Mouse (Mus musculus) large intestine, adult 2 months (tissue): ENCODE data around the gene Ndufs5. TPM values are rescaled to one million over a fixed set of nuclear protein-coding genes. Genes with fewer than 3 reads are reported as not detected.

Experiments used
- DNase-seq: peaks from one replicate; pipeline ENCODE4 v3.0.0-alpha.2; 2012; ENCODE audit warnings: low read depth, low spot score
- WGBS: fragments of 180-500 bp; shearing (Covaris S2); methylation state at CpG from one replicate; pipeline ENCODE4 v1.1.7; 2018; 5-methylcytosine and 5-hydroxymethylcytosine counted together
- polyA plus RNA-seq: library from polyadenylated mRNA; depleted of rRNA; stranded (reverse); fragments of >200 nt; gene quantifications from 2 replicates; pipeline ENCODE4 v1.2.3, GENCODE M21; 2012

Gene Ndufs5
- polyA plus RNA-seq, 1 experiment, result 62.4 TPM

DNA sequence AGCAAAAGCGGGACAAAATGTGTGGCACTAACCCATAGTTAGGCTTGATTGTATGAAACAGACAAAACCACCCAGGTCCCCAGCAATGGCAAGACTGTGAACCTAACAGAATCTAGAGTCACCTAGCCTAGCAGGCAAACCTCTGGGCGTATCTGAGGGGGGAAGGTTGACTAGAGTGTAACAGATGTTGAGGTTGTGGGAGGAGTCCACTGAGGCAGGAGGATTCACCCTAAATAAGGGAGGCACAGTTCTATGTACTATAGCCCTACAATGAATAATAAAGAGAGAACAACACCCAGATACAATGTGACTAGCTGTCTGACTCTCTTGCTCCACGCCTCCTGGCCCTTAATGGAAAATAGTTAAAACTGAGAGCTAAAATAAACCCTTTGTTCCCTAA, 25.9 kb downstream of the Ndufs5 start:
- no peak for DNase-seq
- WGBS, result 83% methylated on average over 3 of the region's 3 CpGs

DNA sequence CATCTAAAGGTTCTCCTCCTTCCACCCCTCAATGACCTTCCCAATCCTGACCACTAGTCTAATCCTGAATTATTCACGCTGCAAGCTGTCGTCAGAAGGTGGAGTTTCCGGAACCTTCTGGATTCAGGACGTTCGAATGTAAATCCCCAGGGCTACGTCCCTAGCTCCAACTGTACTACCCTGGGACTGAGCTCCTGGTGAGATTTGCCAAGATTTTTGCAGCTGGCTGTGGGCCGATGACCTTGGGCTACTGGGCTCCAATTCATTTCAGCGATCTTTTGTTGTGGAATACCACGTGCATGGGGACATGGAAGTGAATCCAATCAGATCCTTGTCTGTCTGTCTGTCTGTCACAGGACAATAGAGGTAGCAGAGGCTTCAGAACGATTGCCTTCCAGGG, 27.7 kb downstream of the Ndufs5 start:
- 81% methylated on average over 10 of the region's 10 CpGs for WGBS
- no peak for DNase-seq

DNA sequence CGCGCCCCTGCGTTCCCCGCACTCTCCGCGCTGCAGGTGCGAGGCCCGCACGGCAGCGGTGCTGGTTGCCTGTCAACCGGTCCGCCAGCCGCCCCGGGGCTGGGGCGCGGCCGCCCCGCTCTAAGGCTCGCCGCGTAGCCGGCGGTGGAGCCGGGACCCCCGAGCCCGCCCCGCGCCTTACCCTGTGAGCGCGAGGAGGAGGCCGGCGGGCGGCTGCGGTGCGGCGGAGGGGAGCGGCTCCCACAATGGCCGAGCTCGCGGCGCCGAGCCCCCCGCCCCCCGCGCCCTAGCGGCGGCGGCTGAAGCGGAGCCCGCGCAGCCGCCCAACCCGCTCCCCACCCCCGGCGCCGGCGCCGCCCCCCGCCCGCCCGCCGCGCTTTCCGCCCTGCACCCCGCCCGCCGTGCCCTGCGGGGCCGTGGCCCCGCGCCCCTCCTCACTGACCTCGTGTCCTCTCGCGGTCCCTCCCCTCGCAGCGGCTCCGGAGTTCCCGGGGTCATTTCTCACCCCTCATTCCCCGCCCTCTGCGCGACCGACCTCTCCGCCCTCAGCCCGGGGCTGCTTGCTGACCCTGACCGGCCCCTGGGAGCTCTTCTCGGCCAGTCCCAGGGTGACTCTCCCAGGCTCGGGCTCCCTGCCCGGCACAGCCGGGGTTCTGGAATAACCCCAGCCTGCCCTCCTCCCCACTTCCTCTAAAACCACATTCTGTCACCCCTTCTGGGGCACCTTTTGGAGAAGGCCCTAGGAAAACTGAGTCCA, 30.8 kb downstream of the Ndufs5 start:
- DNase-seq, result no peak
- WGBS, result 2% methylated on average over 71 of the region's 89 CpGs

DNA sequence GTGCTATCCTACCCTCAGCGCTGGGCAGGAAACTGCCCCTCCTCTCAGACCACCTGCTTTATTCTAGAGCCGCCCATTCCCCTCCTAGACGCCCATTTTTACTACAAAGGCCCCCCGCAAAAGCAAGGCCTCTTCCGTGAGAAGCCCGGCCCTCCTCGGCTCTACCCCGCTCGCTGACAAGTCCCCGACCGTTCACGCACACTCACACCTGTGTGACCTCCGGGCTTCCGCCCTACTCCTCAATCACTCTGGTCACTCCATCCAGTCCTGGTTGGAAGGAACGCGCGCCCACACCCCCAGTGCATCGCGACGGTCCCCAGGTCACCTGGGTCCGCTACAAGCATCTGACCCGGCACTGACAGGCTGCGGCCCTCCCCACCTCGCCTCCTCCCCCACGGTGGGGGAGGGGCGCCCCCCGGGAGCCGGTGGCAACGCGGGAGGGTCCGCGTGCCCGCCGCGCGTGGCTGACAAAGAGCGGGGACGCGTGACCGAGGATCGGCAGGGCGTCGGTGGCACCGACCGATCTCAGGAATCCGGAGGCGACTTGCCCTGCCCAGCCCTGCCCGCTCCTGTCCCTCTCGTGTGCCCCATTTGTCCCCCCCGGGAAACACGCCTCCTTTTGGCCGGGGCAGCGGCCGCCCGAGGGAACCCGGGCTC, 31.5 kb downstream of the Ndufs5 start:
- WGBS, result 3% methylated on average over 54 of the region's 56 CpGs
- DNase-seq, result no peak

DNA sequence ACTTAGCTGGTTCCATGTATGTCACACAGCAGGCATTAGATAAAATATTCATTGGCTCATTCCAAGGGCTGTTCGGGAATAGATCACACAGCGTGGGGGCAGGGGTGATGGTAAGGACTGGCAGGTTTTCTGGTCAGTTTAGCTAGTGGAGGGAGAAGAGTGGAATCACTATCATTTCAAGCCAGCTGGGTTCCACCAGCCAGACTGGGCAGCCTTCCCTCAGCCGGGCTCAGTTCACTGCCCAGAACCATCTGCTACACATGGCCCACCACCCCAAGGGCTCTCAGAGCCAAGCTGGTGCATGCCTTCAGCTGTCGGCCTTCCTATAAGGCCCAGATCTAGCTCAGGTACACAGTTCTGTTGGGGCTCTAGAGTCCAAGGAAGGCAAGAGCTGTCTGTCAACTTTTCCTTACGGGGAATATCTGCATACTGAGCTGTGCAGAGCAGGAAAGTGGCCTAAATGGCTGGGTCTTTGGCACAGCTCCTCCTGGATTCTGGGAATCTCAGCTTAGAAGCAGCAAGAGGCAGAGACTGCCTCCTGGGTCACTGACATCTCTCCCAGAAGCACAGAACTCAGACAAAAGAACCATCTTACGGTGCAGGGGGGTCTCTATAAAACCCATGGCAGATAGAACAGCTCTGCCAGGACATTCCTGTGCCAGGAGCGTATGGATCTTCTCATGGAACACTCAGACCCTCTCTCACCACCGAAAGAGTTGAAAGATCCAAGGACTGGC, 32.3 kb downstream of the Ndufs5 start:
- DNase-seq, result no peak
- 74% methylated on average over 8 of the region's 8 CpGs for WGBS

DNA sequence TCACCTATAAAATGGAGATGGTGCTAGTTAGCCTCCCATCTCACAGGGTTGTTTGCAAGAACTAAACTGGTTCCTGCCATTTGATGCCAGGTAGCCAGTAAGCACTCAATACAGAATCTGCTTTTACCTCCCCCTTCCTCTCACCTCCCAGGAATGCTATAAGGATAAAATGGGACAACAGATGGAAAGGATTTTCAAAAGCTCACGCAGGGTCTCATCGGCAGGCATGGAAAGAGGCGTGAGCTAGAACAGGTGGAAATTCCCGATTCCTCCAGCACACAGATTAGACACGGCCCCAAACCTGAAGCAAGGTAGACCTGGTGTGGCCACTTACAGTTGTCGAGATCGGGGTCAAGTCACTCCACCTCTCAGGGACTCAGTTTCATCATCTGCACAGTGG, 33.0 kb downstream of the Ndufs5 start:
- WGBS, result 86% methylated on average over 7 of the region's 7 CpGs
- DNase-seq, result no peak

DNA sequence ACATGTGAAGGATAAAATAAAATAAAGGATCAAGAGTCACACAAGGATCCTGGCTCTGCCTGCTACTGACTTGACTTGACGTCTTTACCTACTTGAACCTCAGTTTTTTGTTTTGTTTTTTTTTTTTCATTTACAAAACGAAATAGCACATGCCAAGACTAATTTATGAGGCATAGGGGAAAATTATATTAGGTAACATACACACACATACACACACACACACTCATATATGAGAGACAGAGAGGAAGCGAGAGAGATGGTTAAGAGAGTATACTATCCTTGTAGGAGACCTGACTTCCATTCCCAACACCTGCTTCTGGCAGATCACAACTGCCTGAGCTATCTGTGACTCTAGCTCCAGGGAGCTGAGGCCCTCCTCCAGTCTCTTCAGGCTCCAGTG, 33.7 kb downstream of the Ndufs5 start, which contains the start of gene Macf1:
Macf1 (minus strand) TSS at position 101 of the 400 bp plus-strand sequence.
- WGBS, result 87% methylated on average over 3 of the region's 3 CpGs
- no peak for DNase-seq

DNA sequence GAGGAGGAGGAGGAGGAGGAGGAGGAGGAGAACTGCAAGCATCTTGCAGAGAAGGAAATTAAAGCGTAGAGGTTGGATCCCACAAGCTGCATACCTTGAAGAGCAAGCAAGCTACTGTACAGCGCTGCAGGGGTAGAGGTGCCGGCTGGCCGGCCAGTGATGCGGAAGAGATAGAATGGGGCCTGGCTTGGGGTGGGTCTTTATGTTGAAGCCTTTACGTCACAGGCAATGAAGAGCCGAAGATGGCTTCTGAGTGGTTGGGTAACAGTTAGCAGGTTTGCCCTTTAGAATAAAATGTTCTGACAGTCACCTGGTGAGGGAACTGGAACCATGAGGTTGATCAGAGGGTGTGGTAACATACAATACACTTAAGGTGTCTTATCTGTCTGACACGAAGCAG, 35.7 kb downstream of the Ndufs5 start:
- 82% methylated on average over 8 of the region's 8 CpGs for WGBS
- no peak for DNase-seq

DNA sequence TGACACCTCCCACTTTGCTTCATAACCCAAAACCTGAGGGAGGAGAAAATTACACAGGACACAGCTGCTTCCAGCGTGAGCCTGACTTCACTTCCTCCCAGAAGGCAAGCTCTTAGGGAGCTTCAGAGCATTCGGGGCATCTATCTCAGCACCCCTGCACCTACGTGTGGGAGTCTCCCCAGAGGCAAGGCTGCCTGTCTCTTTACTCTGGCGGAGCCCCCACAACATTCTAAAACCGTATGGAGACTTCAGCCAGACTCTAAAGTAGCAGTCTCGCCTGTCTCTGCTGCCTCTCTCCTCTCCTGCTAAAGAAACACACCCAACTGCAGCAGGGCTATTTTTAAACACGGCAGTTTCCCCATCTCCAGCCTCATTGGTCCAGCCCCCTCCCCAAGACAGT, 37.0 kb downstream of the Ndufs5 start:
- 46% methylated on average over 7 of the region's 7 CpGs for WGBS
- no peak for DNase-seq

DNA sequence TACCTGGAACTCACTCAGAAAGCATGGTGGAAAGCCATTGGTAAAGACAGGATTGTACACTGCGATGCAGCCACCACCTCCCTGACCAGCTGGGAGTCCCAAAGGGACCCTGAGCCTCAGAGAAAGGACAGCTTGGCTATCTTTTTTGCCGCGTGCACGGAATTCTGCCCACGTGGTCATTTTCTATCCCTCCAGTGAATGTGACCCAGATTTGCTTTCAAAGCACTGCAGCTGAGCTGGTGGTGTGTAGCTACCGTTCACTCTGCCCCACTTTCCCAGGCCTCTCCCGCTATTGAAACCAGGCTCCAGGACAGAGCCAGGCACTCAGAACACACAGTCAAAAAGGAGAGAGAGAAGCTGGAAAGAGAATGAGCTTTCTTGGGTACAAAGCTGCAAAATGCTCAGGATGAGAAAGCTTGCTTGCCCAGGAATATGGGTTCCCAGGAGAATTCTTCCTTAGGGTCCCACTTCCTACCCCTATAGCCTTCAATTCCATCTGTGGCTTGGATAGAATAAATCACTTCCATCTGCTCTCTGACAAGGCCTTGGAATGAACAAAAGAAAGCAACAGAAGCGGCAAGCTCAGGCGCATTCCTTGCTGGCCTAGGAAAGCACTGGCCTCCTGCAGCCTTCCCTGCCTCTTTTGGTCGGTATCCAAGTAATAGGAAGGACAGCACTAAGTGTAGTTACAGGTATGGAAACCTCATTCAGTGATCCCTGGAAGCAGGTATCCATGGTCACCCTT, 40.8 kb downstream of the Ndufs5 start:
- 74% methylated on average over 10 of the region's 10 CpGs for WGBS
- DNase-seq, result no peak

DNA sequence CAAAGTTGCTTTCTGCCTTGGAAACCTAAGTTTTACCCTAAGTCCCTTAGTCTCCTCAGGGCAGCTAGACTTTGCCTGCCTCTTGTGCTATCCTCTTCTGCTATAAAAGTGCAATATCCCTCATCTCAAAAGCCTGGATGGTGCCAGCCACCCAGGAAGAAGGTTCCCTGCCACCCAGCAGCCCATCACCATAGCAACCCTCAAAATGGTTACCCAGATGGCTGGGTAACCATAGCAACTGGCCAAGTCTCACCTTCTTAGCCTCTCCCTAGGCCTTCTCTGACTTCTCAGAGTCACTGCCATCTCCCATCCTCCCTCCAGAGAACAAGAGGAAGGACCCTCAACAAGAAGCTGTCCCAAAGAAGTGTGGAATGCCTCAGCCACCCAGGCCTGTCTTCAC, 47.4 kb downstream of the Ndufs5 start:
- no peak for DNase-seq

DNA sequence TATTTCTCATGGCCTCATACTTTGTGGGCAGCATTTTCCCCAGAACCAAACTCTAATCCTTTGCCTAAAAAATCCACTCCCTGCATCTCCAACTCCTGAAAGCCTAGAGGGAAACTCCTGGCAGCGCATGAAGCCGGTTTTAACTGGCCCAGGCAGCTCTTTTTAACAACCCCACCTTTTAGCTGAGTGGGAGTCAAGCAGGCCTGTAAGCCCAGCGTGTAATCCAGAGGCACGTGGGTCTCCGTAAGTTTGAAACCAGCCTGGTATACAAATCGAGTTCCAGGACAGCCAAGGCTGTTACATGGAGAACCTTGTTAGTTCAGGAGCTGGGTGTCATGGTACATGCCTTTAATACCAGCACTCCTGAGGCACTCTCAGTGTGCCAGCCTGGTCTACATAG, 48.3 kb downstream of the Ndufs5 start:
- no peak for DNase-seq
- WGBS, result 69% methylated on average over 6 of the region's 6 CpGs

DNA sequence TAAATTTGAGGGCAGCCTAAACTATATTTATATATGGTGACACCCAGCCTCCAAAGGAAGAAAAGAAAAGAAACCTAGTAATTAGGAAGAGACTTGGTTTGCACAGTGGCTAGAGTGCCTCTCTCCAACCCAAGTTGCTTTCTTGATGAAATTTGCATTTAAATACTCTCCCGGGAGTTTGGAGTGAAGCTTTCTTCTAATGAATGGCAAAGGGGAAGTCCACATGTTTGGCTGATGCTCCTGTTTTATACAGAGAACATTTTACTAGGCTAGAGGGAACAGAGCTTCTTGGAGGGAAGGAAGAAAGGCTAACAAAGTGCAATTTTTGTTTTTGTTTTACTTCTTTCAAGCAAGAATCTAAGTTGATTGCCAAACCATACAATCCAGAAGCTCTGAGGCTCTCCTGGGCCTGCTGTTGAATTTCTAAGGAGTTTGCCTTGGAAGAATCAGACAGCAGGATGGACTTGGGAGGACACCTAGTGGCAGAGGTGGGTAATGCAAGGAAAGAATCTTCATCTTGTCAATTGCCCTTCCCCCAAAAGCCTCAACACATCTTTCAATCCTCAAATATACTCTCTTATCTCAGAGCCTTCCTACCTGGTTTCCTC, 50.6 kb downstream of the Ndufs5 start:
- DNase-seq, result peak; percentile 64
- 59% methylated on average over 1 of the region's 1 CpGs for WGBS

DNA sequence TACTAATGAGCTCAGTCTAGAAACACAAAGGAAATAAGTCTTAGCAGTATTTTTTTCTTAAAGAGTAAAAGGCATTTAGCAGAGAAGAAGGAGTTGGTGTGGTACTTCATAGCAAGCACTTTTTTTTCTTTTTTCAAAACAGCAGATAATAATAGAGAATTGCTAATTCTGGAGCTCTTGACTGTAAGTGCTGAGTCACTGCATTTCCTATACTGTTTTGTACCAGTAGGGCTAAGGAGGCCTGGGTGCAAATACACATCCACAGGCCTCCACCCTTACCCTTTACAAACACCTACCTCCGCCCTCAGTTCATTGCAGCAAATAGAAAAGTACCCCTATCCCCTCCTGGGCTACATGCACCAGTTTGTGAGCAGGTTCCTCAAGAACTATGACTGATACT, 51.5 kb downstream of the Ndufs5 start:
- WGBS, result 84% methylated on average over 1 of the region's 1 CpGs

DNA sequence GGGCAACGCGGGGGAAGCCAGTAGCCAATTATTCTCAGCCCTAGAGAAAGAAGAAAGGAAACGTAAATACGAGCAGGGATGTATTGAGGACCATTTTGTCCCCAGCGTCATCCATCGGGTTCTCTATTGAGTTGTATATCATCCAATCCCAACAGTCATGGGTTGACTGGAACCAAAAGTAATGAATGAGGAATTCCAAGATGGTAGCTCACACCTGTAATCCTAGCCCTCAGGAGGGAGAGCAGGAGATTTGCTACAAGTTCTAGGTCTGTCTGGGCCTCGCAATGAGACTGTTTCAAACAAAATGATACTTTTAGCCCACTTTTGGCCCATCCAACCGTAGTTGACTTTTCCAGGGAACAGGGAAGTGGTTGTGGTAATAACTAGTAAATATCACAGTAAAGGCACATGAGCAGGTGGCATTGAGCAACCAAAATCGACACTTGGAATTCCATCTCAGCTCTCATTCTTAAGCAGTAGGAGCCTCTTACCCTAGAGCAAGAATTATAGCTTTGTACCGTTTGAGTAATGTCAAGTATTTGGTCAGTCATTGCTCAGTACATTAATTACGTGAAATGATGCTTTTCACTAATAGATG, 52.2 kb downstream of the Ndufs5 start:
- 59% methylated on average over 11 of the region's 11 CpGs for WGBS
- DNase-seq, result no peak

More for the DNA sequence above, 51.5 kb downstream of the Ndufs5 start:
- no peak for DNase-seq

DNA sequence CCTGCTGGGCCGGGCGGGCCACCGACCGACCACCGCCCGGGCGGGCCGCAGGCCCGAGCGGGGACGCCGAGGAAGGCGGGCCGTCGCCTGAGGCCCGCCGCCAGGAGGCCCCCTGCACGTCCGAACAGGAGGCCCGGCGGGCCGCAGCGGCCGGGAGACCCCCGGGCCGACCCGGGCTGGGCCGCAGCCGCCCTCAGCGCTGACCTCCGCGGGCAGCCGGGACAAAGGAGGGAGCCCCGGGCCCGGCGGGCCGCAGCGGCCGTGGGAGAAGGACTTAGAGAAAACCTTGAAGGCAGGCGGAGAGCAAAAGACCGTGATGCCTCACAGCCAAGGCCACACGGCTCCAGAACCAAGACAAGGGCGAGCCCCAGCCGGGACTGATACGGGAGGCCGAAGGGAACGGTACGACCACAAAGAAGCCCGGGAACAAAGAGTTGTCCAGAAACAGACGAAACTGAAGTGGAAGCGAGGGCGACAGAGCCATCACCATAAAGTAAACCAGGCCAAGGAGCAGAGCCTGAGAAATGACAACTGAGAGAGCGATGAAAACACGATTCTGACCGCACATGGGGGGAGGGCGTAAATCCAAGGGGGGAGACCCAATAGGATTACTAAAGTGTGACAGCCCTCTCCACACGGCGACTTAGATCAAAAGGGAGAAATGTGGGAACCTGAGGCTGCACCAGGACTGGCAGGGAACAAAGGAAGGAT, 52.9 kb downstream of the Ndufs5 start:
- DNase-seq, result no peak
- WGBS, result 2% methylated on average over 58 of the region's 58 CpGs

DNA sequence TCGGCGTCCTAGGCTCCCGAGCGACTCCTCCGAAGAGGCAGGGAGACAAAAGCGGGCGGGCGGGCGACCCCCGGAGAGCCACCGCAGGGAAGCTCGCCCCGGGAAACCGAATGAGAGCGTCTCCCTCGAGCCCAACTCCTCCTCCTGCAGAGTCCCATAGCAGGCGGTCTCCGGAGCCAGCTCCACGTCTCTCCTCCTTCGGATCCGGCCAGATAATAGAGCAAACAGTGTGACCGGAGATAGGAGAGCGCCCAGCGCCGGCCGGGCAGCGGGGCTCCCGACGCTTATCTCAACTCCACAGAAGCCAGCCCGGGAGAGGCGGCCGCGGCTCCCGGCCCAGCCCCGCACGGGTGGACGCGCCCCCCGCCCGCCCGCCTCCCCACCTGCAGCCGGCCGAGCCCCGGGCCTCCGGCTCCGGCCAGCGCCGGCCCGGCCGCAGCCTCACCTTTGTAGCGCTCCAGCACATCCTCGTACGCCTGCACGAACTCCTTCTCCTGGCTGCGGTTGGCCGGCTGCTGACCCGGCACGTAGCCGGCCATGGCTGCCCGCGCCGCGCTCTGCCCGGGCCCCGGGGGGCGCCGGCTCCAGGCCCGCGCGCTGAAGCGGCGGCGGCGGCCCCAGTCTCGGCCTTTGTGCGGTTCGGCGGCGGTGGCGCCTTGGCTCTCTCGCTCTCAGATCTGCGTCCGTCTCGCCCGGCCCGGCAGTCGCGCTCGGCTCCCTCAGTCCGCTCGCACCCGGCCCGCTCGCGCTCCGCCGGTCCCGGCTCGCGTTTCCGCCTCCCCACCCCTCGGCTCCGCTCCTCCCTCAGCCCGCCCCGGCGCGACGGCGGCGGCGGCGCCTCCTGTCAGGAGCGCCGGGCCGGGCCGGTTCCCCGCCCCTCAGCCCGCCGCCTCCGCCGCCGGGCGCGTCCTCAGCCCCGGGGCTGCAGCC, 53.7 kb downstream of the Ndufs5 start:
- no peak for DNase-seq
- under 1% methylated on average over 110 of the region's 125 CpGs for WGBS

DNA sequence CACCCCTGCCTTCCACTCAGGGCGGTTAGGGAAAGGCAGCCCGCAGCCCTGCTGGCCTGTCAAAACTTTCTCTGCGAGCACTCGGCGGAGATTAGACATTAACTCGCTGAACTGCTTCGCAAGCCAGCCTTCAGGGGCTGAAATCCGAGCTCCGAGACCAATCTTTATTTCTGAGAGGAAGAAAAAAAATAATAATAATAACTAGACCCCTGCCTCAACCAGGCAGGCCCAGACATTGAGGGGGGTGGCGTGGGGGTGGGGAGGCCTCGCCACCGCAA, 54.4 kb downstream of the Ndufs5 start:
- no peak for DNase-seq
- under 1% methylated on average over 12 of the region's 12 CpGs for WGBS
